In the genomic region with DNA sequence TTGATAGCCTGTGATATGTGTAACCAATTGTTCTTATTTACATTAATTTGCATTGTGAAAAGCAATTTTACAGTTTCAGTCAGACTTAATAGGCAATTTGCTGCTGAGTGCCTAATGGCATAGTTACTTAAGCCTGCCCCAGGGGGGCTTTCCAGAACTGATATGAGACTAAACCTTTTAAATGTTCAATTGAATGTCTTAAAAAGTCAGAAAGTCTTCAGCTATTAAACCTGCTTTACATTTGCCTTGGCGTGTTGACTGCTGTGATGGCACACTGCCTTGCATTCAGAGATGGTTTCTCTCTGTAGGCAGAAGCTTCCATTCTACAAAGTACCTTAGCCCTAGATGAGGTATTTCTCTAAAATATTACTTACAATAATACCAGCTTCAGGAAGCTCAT, we compare ENCODE assay signal across 30 mouse cellular contexts.
DNase-seq lines count a peak whose midpoint lies in the region; ATAC-seq and TF ChIP-seq lines count a peak whose summit lies in the region.
"Had no signal": no experiment of that assay in that cellular context is flagged by ENCODE, and none has a peak within 500 bp of the region (broad histone marks: within the 10 kb centered on the region; RNA-seq: fewer than 3 reads in every experiment).

No protein-coding gene starts in this region.

- 54% methylated on average over 1 of the region's 1 CpGs for whole genome bisulfite sequencing in forebrain, embryonic 14.5 days
- WGBS in forebrain, embryonic 11.5 days = 87% methylated on average over 1 of the region's 1 CpGs
- WGBS in midbrain, embryonic 14.5 days = 39% methylated on average over 1 of the region's 1 CpGs
- 68% methylated on average over 1 of the region's 1 CpGs for WGBS in midbrain, embryonic 11.5 days
- WGBS in forebrain, embryonic 16.5 days = 68% methylated on average over 1 of the region's 1 CpGs
- WGBS in midbrain, postnatal 0 days = 54% methylated on average over 1 of the region's 1 CpGs

- ATAC-seq in forebrain, embryonic 14.5 days = no peak
- no peak for ATAC-seq in forebrain, embryonic 11.5 days (replicated peaks; ENCODE audit: low FRiP score)
- ATAC-seq in midbrain, embryonic 14.5 days (ENCODE audit: low FRiP score, low TSS enrichment) = no peak
- ATAC-seq in midbrain, embryonic 11.5 days (ENCODE audit: low FRiP score) = no peak
- ATAC-seq in forebrain, embryonic 16.5 days = peak; percentile 64; the same call in 1 of the 2 replicates
- no peak for ATAC-seq in midbrain, postnatal 0 days (ENCODE audit: low FRiP score)
- ATAC-seq: inflammation-experienced regulatory T-cells, adult 6 months; lung, postnatal 0 days; Patski had no signal

- H3K36me3 ChIP-seq in forebrain, embryonic 14.5 days (ENCODE audit: control insufficient read depth, insufficient read depth, low read length) = no peaks in the 10 kb centered on the region
- H3K36me3 ChIP-seq in forebrain, embryonic 11.5 days (ENCODE audit: control insufficient read depth, insufficient read depth, low read length) = no peaks in the 10 kb centered on the region
- H3K36me3 ChIP-seq in midbrain, embryonic 14.5 days (ENCODE audit: control insufficient read depth, insufficient read depth, low read length) = no peaks in the 10 kb centered on the region
- no peaks in the 10 kb centered on the region for H3K36me3 ChIP-seq in midbrain, embryonic 11.5 days (ENCODE audit: control insufficient read depth, insufficient read depth, low read length)
- no peaks in the 10 kb centered on the region for H3K36me3 ChIP-seq in forebrain, embryonic 16.5 days (ENCODE audit: control insufficient read depth, insufficient read depth)
- no peaks in the 10 kb centered on the region for H3K36me3 ChIP-seq in midbrain, postnatal 0 days (ENCODE audit: insufficient read depth, low read length)
- H3K36me3 ChIP-seq: embryonic facial prominence, embryonic 10.5 days; embryonic facial prominence, embryonic 15.5 days; heart, embryonic 12.5 days; limb, embryonic 10.5 days; limb, embryonic 15.5 days; liver, embryonic 13.5 days had no signal

- no peaks in the 10 kb centered on the region; the same call in 1 of the 2 replicates for H3K9me3 ChIP-seq in forebrain, embryonic 14.5 days (replicated peaks; ENCODE audit: control insufficient read depth, low read length)
- no peaks in the 10 kb centered on the region for H3K9me3 ChIP-seq in forebrain, embryonic 11.5 days (ENCODE audit: control insufficient read depth, low read length)
- H3K9me3 ChIP-seq in midbrain, embryonic 14.5 days (ENCODE audit: control insufficient read depth, low read length) = no peaks in the 10 kb centered on the region
- H3K9me3 ChIP-seq in midbrain, embryonic 11.5 days (ENCODE audit: control insufficient read depth, low read length) = no peaks in the 10 kb centered on the region
- no peaks in the 10 kb centered on the region for H3K9me3 ChIP-seq in forebrain, embryonic 16.5 days (ENCODE audit: control insufficient read depth, low read length)
- H3K9me3 ChIP-seq in midbrain, postnatal 0 days (ENCODE audit: low read length) = no peaks in the 10 kb centered on the region
- H3K9me3 ChIP-seq: embryonic facial prominence, embryonic 10.5 days; embryonic facial prominence, embryonic 15.5 days; heart, embryonic 12.5 days; limb, embryonic 10.5 days; limb, embryonic 15.5 days; liver, embryonic 13.5 days had no signal

- H3K9ac ChIP-seq in forebrain, embryonic 14.5 days (ENCODE audit: low read length) = no peak overlapping the region
- no peak overlapping the region for H3K9ac ChIP-seq in forebrain, embryonic 11.5 days (ENCODE audit: low read length)
- no peak overlapping the region for H3K9ac ChIP-seq in midbrain, embryonic 14.5 days (replicated peaks; ENCODE audit: low read length)
- H3K9ac ChIP-seq in midbrain, embryonic 11.5 days (ENCODE audit: low read length) = no peak overlapping the region
- no peak overlapping the region for H3K9ac ChIP-seq in forebrain, embryonic 16.5 days (replicated peaks; ENCODE audit: low read depth, low read length)
- H3K9ac ChIP-seq in midbrain, postnatal 0 days (replicated peaks; ENCODE audit: low read length, poor library complexity, severe bottlenecking) = no peak overlapping the region
- H3K9ac ChIP-seq: embryonic facial prominence, embryonic 15.5 days; heart, embryonic 12.5 days; limb, embryonic 15.5 days; liver, embryonic 13.5 days had no signal

- no peak for TF ChIP-seq CTCF in midbrain, postnatal 0 days (IDR thresholded peaks at IDR 0.05)

- no peak overlapping the region for H3K27ac ChIP-seq in forebrain, embryonic 14.5 days (ENCODE audit: low read depth, low read length)
- no peak overlapping the region for H3K27ac ChIP-seq in forebrain, embryonic 11.5 days (ENCODE audit: low read depth, low read length)
- no peak overlapping the region for H3K27ac ChIP-seq in midbrain, embryonic 14.5 days (replicated peaks; ENCODE audit: low read depth, low read length)
- H3K27ac ChIP-seq in midbrain, embryonic 11.5 days (ENCODE audit: low read depth, low read length) = no peak overlapping the region
- H3K27ac ChIP-seq in forebrain, embryonic 16.5 days (ENCODE audit: low read length) = no peak overlapping the region
- no peak overlapping the region for H3K27ac ChIP-seq in midbrain, postnatal 0 days (ENCODE audit: low read depth, low read length)
- H3K27ac ChIP-seq: embryonic facial prominence, embryonic 10.5 days; embryonic facial prominence, embryonic 15.5 days; gastrocnemius, adult 2 months; heart, adult 2 months; limb, embryonic 10.5 days; limb, embryonic 15.5 days; liver, embryonic 13.5 days had no signal

- no peaks in the 10 kb centered on the region for H3K27me3 ChIP-seq in forebrain, embryonic 14.5 days (replicated peaks; ENCODE audit: control insufficient read depth, insufficient read depth, low read length)
- no peaks in the 10 kb centered on the region for H3K27me3 ChIP-seq in forebrain, embryonic 11.5 days (ENCODE audit: control insufficient read depth, insufficient read depth, low read length)
- no peaks in the 10 kb centered on the region for H3K27me3 ChIP-seq in midbrain, embryonic 14.5 days (ENCODE audit: control insufficient read depth, insufficient read depth, low read length)
- H3K27me3 ChIP-seq in midbrain, embryonic 11.5 days (ENCODE audit: control insufficient read depth, insufficient read depth, low read length) = no peaks in the 10 kb centered on the region
- H3K27me3 ChIP-seq in forebrain, embryonic 16.5 days (replicated peaks; ENCODE audit: control insufficient read depth, insufficient read depth, low read length) = no peaks in the 10 kb centered on the region
- no peaks in the 10 kb centered on the region for H3K27me3 ChIP-seq in midbrain, postnatal 0 days (ENCODE audit: insufficient read depth, low read length)
- H3K27me3 ChIP-seq: embryonic facial prominence, embryonic 15.5 days; heart, embryonic 12.5 days; limb, embryonic 15.5 days; liver, embryonic 13.5 days; megakaryocyte, embryonic 14.5 days; Patski had no signal

- H3K4me3 ChIP-seq in forebrain, embryonic 14.5 days (ENCODE audit: low read depth, low read length) = no peak overlapping the region
- no peak overlapping the region for H3K4me3 ChIP-seq in forebrain, embryonic 11.5 days (ENCODE audit: low read depth, low read length)
- no peak overlapping the region for H3K4me3 ChIP-seq in midbrain, embryonic 14.5 days (replicated peaks; ENCODE audit: low read depth, low read length)
- H3K4me3 ChIP-seq in midbrain, embryonic 11.5 days (ENCODE audit: low read depth, low read length) = no peak overlapping the region
- no peak overlapping the region for H3K4me3 ChIP-seq in forebrain, embryonic 16.5 days (replicated peaks; ENCODE audit: low read length)
- H3K4me3 ChIP-seq in midbrain, postnatal 0 days (ENCODE audit: low read depth, low read length) = no peak overlapping the region
- H3K4me3 ChIP-seq: embryonic facial prominence, embryonic 10.5 days; embryonic facial prominence, embryonic 15.5 days; gastrocnemius, adult 2 months; heart, adult 2 months; heart, embryonic 12.5 days; limb, embryonic 10.5 days; limb, embryonic 15.5 days; liver, embryonic 13.5 days; megakaryocyte, embryonic 14.5 days had no signal

- no peak overlapping the region for H3K4me2 ChIP-seq in forebrain, embryonic 14.5 days (ENCODE audit: low read length)
- no peak overlapping the region for H3K4me2 ChIP-seq in forebrain, embryonic 11.5 days (ENCODE audit: low read depth, low read length, severe bottlenecking)
- H3K4me2 ChIP-seq in midbrain, embryonic 14.5 days (ENCODE audit: low read length) = no peak overlapping the region
- H3K4me2 ChIP-seq in midbrain, embryonic 11.5 days = no peak overlapping the region
- no peak overlapping the region for H3K4me2 ChIP-seq in forebrain, embryonic 16.5 days (ENCODE audit: low read length)
- no peak overlapping the region for H3K4me2 ChIP-seq in midbrain, postnatal 0 days (ENCODE audit: low read depth, low read length, poor library complexity, severe bottlenecking)
- H3K4me2 ChIP-seq: embryonic facial prominence, embryonic 15.5 days; heart, embryonic 12.5 days; limb, embryonic 15.5 days; liver, embryonic 13.5 days had no signal

- peak; percentile 58 for DNase-seq in forebrain, embryonic 14.5 days (ENCODE audit: low spot score)
- DNase-seq in forebrain, embryonic 11.5 days (ENCODE audit: low spot score) = no peak
- peak; percentile 58 for DNase-seq in midbrain, embryonic 14.5 days
- DNase-seq in midbrain, embryonic 11.5 days (ENCODE audit: low spot score, missing footprints) = no peak
- peak; percentile 31 for DNase-seq in midbrain, postnatal 0 days (ENCODE audit: low spot score)
- DNase-seq in spleen, adult 18-20 months = no peak
- DNase-seq: adrenal gland, postnatal 36 days; cerebellum, adult 2 months; cerebellum, postnatal 14 days; gastrocnemius, adult 2 months; gastrocnemius, postnatal 36 days; heart, adult 2 months; heart, postnatal 4 days; kidney, adult 11 months; kidney, postnatal 14 days; layer of hippocampus, adult 9-11 months; liver, embryonic 13.5 days; lung, adult 18-20 months; lung, postnatal 4 days; thymus, postnatal 4 days had no signal

- no peaks in the 10 kb centered on the region for H3K4me1 ChIP-seq in forebrain, embryonic 14.5 days (ENCODE audit: control insufficient read depth, insufficient read depth, low read length)
- H3K4me1 ChIP-seq in forebrain, embryonic 11.5 days (replicated peaks; ENCODE audit: control insufficient read depth, insufficient read depth, low read length) = no peaks in the 10 kb centered on the region
- no peaks in the 10 kb centered on the region for H3K4me1 ChIP-seq in midbrain, embryonic 14.5 days (ENCODE audit: control insufficient read depth, insufficient read depth, low read length)
- no peaks in the 10 kb centered on the region for H3K4me1 ChIP-seq in midbrain, embryonic 11.5 days (ENCODE audit: control insufficient read depth, insufficient read depth, low read length)
- H3K4me1 ChIP-seq in forebrain, embryonic 16.5 days (replicated peaks; ENCODE audit: control insufficient read depth, insufficient read depth, low read length) = no peaks in the 10 kb centered on the region
- H3K4me1 ChIP-seq in midbrain, postnatal 0 days (ENCODE audit: insufficient read depth, low read length) = no peaks in the 10 kb centered on the region
- H3K4me1 ChIP-seq: embryonic facial prominence, embryonic 10.5 days; embryonic facial prominence, embryonic 15.5 days; heart, embryonic 12.5 days; limb, embryonic 15.5 days; liver, embryonic 13.5 days; megakaryocyte, embryonic 14.5 days had no signal

Comparison
In these comparisons a context has a peak if more than half of its experiments do, and no peak if none do; other contexts are left out.
1. DNase-seq: peak in forebrain, embryonic 14.5 days (single experiment), midbrain, embryonic 14.5 days (single experiment) and midbrain, postnatal 0 days (single experiment); none in forebrain, embryonic 11.5 days (single experiment), midbrain, embryonic 11.5 days (single experiment) and spleen, adult 18-20 months (0 of 2).